Mouse (Mus musculus): ENCODE measurements at regions not wholly inside any gene's neighbourhood (a gene's known extent, or its start where the extent isn't known, plus 50 kb on each side); places are given as distances from the start of the nearest gene placed in this dataset.

DNA sequence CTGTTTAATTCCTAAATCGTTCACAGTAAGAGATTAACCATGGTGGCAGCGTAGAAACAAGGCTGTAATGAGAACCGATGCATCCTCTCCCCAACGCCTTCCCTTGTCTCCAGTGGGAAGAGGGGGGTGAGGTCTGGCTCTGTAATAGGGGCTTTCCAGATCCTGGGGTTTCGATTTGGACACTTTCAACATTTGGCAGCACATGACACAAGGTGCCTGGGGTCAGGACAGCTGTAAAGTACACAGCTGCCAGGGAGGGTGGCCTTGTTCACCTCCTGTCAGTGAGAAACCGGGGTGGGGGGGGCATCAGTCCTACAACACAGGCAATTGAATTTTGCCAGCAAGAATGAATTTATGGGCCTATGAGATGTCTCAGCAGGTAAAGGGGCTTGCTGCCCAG, 66.6 kb upstream of the Errfi1 start:
- WGBS = 63% methylated on average over 6 of the region's 6 CpGs
- no peaks in the 10 kb centered on the region for H3K36me3 ChIP-seq (ENCODE audit: control insufficient read depth, insufficient read depth)
- ATAC-seq = no peak

GRCm38 (mm10) chr4:150786651-150787050, 67.1 kb upstream of the Errfi1 start:
- H3K4me3 ChIP-seq (replicated peaks; ENCODE audit: low read length) = no peak overlapping the region
- H3K4me2 ChIP-seq (ENCODE audit: low read length) = no peak overlapping the region
- H3K27me3 ChIP-seq (replicated peaks; ENCODE audit: control insufficient read depth, insufficient read depth, low read length) = no peaks in the 10 kb centered on the region
- no peaks in the 10 kb centered on the region for H3K4me1 ChIP-seq (replicated peaks; ENCODE audit: control insufficient read depth, insufficient read depth, low read length)
- no peak overlapping the region for H3K27ac ChIP-seq (ENCODE audit: low read length)
- no peaks in the 10 kb centered on the region for H3K9me3 ChIP-seq (ENCODE audit: control insufficient read depth, low read length)
- WGBS = 65% methylated on average over 3 of the region's 3 CpGs
- ATAC-seq = no peak
- H3K9ac ChIP-seq (replicated peaks; ENCODE audit: low read depth, low read length) = no peak overlapping the region
- no peaks in the 10 kb centered on the region for H3K36me3 ChIP-seq (ENCODE audit: control insufficient read depth, insufficient read depth)

More for the DNA sequence above, 66.6 kb upstream of the Errfi1 start:
- Histone ChIP-seq H3K9me3 (ENCODE audit: control insufficient read depth, low read length) (no peaks in the 10 kb centered on the region), H3K4me3 (replicated peaks; ENCODE audit: low read length) (no peak overlapping the region), H3K9ac (replicated peaks; ENCODE audit: low read depth, low read length) (no peak overlapping the region), H3K27ac (ENCODE audit: low read length) (no peak overlapping the region), H3K27me3 (replicated peaks; ENCODE audit: control insufficient read depth, insufficient read depth, low read length) (no peaks in the 10 kb centered on the region), H3K4me2 (ENCODE audit: low read length) (no peak overlapping the region), H3K4me1 (replicated peaks; ENCODE audit: control insufficient read depth, insufficient read depth, low read length) (no peaks in the 10 kb centered on the region)

DNA sequence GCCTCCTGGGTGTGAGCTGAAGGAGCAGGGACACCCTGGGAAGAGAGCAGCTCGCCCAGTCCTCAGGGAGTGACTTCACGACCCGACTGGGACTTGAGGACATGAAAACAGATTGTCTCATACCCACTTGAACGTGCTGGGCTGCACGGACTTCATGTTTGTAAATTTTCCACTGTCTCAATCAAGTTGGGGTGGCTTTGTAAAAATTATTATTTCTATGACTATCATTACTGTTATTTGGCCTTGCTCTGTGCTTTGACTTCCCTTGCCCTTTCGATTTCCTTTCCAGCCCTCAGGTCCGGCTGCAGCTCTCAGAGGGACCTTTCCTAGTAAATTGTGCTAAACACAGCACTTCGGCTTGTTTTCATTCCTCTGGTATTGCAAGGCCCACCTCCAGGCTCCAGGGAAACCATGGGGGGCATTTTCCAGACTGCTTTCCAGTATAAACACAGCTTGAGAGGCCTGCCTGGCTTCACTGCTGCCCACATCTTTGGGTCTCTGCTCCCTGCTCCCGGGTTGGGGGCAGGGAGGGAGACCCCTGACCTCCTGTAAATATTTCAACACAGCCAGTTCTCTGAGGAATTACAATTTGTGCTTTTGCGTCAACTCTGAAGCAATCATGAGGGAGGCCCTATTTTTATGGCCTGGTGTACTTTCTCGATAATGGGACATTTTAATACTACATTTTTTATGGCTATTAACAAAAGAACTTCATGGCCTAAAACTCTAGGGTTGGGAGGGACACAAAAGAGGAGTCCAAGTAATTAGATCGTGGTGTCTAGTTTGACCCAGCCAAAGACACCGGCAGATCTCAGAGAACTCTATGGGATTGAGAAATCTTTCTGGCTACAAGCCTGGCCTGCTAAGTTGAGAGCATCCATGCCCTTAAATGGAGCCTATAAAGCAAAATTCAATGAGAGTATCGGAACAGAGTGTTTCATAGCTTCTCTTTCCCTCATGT, 68.9 kb upstream of the Errfi1 start:
- H3K27ac ChIP-seq (ENCODE audit: low read length) = no peak overlapping the region
- no peaks in the 10 kb centered on the region for H3K36me3 ChIP-seq (ENCODE audit: control insufficient read depth, insufficient read depth)
- H3K4me3 ChIP-seq (replicated peaks; ENCODE audit: low read length) = no peak overlapping the region
- no peak overlapping the region for H3K9ac ChIP-seq (replicated peaks; ENCODE audit: low read depth, low read length)
- WGBS = 81% methylated on average over 14 of the region's 14 CpGs
- no peak overlapping the region for H3K4me2 ChIP-seq (ENCODE audit: low read length)
- H3K9me3 ChIP-seq (ENCODE audit: control insufficient read depth, low read length) = no peaks in the 10 kb centered on the region
- no peak for ATAC-seq
- H3K4me1 ChIP-seq (replicated peaks; ENCODE audit: control insufficient read depth, insufficient read depth, low read length) = no peaks in the 10 kb centered on the region
- no peaks in the 10 kb centered on the region for H3K27me3 ChIP-seq (replicated peaks; ENCODE audit: control insufficient read depth, insufficient read depth, low read length)

DNA sequence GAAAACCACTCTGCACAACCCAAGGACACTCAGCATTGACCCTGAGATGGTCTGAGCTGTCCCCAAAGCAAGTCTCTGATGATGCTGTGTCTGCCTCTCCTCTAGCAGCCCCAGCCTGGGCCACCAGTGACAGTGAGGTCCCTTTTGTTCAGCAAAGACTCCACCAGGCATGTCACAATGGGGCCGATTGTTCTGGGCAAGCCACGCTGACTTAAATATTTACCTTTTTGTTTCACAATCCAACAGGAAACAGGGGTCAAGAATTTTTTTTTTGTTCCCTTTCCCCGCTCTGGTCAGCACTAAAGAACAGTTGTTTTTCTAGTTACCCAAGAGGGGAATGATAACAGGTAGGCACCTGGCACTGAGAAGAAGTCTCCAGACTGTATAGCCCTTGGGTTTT, 72.4 kb upstream of the Errfi1 start:
- ATAC-seq = no peak
- H3K4me2 ChIP-seq (ENCODE audit: low read length) = no peak overlapping the region
- no peak overlapping the region for H3K4me3 ChIP-seq (replicated peaks; ENCODE audit: low read length)
- H3K9me3 ChIP-seq (ENCODE audit: control insufficient read depth, low read length) = no peaks in the 10 kb centered on the region
- no peaks in the 10 kb centered on the region for H3K27me3 ChIP-seq (replicated peaks; ENCODE audit: control insufficient read depth, insufficient read depth, low read length)
- H3K4me1 ChIP-seq (replicated peaks; ENCODE audit: control insufficient read depth, insufficient read depth, low read length) = no peaks in the 10 kb centered on the region
- H3K36me3 ChIP-seq (ENCODE audit: control insufficient read depth, insufficient read depth) = no peaks in the 10 kb centered on the region
- no peak overlapping the region for H3K9ac ChIP-seq (replicated peaks; ENCODE audit: low read depth, low read length)
- H3K27ac ChIP-seq (ENCODE audit: low read length) = no peak overlapping the region
- WGBS = 55% methylated on average over 3 of the region's 3 CpGs

DNA sequence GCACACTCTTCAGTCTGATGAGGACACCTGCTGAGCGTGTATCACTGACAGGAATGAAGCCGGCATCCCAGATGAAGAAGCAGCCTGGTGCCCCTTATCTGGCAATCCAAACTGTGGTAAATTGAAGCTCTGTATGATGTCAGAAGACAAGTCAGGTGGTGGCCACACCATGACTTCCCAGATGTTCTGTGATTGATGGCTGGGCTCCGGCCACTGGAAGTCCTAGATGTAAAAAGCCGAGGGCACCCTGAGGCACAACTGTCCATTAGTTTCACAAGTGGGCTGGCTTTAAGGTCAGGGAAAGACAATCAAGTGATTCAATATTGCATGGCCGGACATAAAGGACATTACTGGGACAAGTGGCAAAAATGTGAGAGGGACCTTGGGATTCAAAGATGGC, 74.4 kb upstream of the Errfi1 start:
- no peak for ATAC-seq
- Histone ChIP-seq H3K27ac (ENCODE audit: low read length) (no peak overlapping the region), H3K9ac (replicated peaks; ENCODE audit: low read depth, low read length) (no peak overlapping the region), H3K9me3 (ENCODE audit: control insufficient read depth, low read length) (no peaks in the 10 kb centered on the region), H3K36me3 (ENCODE audit: control insufficient read depth, insufficient read depth) (no peaks in the 10 kb centered on the region), H3K4me3 (replicated peaks; ENCODE audit: low read length) (no peak overlapping the region), H3K27me3 (replicated peaks; ENCODE audit: control insufficient read depth, insufficient read depth, low read length) (no peaks in the 10 kb centered on the region), H3K4me1 (replicated peaks; ENCODE audit: control insufficient read depth, insufficient read depth, low read length) (no peaks in the 10 kb centered on the region), H3K4me2 (ENCODE audit: low read length) (no peak overlapping the region)
- WGBS = 71% methylated on average over 5 of the region's 5 CpGs

DNA sequence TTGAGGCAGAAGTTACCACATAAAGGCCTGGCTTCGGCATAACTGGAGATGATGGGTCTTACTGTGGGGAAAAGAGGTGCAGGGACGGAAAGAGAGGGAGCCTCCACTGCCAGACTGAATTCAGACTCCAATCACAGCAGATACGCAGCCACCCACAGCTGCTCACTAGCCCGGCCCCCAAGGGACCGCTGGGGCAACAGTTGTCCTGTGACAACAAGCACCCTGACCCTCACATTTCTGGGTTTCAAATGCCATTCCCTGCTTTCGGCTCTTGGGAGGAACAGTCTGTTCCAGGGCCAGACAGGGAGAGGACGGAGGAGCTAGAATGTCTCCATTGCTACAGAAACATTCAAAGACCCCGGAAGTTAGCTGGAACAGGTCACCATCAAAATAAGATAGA, 75.0 kb upstream of the Errfi1 start:
- no peaks in the 10 kb centered on the region for H3K27me3 ChIP-seq (replicated peaks; ENCODE audit: control insufficient read depth, insufficient read depth, low read length)
- H3K4me2 ChIP-seq (ENCODE audit: low read length) = no peak overlapping the region
- H3K9ac ChIP-seq (replicated peaks; ENCODE audit: low read depth, low read length) = no peak overlapping the region
- no peaks in the 10 kb centered on the region for H3K36me3 ChIP-seq (ENCODE audit: control insufficient read depth, insufficient read depth)
- no peak for ATAC-seq
- WGBS = 66% methylated on average over 8 of the region's 8 CpGs
- no peaks in the 10 kb centered on the region for H3K9me3 ChIP-seq (ENCODE audit: control insufficient read depth, low read length)
- H3K4me1 ChIP-seq (replicated peaks; ENCODE audit: control insufficient read depth, insufficient read depth, low read length) = no peaks in the 10 kb centered on the region
- H3K27ac ChIP-seq (ENCODE audit: low read length) = no peak overlapping the region
- no peak overlapping the region for H3K4me3 ChIP-seq (replicated peaks; ENCODE audit: low read length)

GRCm38 (mm10) chr4:150775695-150776521, 77.8 kb upstream of the Errfi1 start:
- Histone ChIP-seq H3K4me1 (replicated peaks; ENCODE audit: control insufficient read depth, insufficient read depth, low read length) (no peaks in the 10 kb centered on the region), H3K36me3 (ENCODE audit: control insufficient read depth, insufficient read depth) (no peaks in the 10 kb centered on the region), H3K4me2 (ENCODE audit: low read length) (no peak overlapping the region), H3K27me3 (replicated peaks; ENCODE audit: control insufficient read depth, insufficient read depth, low read length) (no peaks in the 10 kb centered on the region), H3K4me3 (replicated peaks; ENCODE audit: low read length) (no peak overlapping the region), H3K27ac (ENCODE audit: low read length) (no peak overlapping the region), H3K9ac (replicated peaks; ENCODE audit: low read depth, low read length) (no peak overlapping the region), H3K9me3 (ENCODE audit: control insufficient read depth, low read length) (no peaks in the 10 kb centered on the region; the same call in 1 of the 2 replicates)
- ATAC-seq = no peak
- 78% methylated on average over 24 of the region's 24 CpGs for WGBS

GRCm38 (mm10) chr4:150775281-150775680, 78.4 kb upstream of the Errfi1 start:
- H3K4me2 ChIP-seq (ENCODE audit: low read length) = no peak overlapping the region
- no peak overlapping the region for H3K4me3 ChIP-seq (replicated peaks; ENCODE audit: low read length)
- no peak for ATAC-seq
- no peak overlapping the region for H3K27ac ChIP-seq (ENCODE audit: low read length)
- H3K9ac ChIP-seq (replicated peaks; ENCODE audit: low read depth, low read length) = no peak overlapping the region
- H3K4me1 ChIP-seq (replicated peaks; ENCODE audit: control insufficient read depth, insufficient read depth, low read length) = no peaks in the 10 kb centered on the region
- no peaks in the 10 kb centered on the region for H3K36me3 ChIP-seq (ENCODE audit: control insufficient read depth, insufficient read depth)
- WGBS = 94% methylated on average over 8 of the region's 8 CpGs
- no peaks in the 10 kb centered on the region for H3K27me3 ChIP-seq (replicated peaks; ENCODE audit: control insufficient read depth, insufficient read depth, low read length)
- no peaks in the 10 kb centered on the region; the same call in 1 of the 2 replicates for H3K9me3 ChIP-seq (ENCODE audit: control insufficient read depth, low read length)

DNA sequence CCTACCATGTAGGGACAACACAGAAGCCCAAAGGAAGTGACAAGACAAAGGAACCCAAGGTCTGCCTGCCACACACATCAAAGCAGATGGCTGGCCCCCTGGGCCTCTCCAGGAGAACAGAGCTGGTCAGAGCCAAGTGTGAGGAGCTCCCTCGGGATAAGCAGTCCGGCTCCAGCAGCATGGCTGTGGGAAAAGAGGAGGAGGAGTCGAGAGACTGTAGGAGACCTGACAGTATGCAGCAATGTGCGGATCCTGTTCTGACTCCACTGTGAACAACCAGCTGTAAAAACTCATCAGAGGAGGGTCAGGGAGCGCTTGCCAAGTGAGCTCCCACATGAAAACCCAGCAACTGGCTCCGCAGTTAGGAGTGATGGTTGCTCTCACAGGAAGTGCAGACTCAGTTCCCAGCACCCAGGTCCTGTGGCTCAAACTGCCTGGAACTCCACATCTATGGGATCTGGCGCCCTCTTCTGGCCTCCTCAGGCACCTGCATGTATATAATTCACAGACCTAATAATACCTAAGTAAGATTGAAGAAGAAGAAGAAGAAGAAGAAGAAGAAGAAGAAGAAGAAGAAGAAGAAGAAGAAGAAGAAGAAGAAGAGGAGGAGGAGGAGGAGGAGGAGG, 79.3 kb upstream of the Errfi1 start:
- no peak for ATAC-seq
- WGBS = 80% methylated on average over 7 of the region's 7 CpGs
- Histone ChIP-seq H3K4me3 (replicated peaks; ENCODE audit: low read length) (no peak overlapping the region), H3K4me1 (replicated peaks; ENCODE audit: control insufficient read depth, insufficient read depth, low read length) (no peaks in the 10 kb centered on the region), H3K4me2 (ENCODE audit: low read length) (no peak overlapping the region), H3K9ac (replicated peaks; ENCODE audit: low read depth, low read length) (no peak overlapping the region), H3K27me3 (replicated peaks; ENCODE audit: control insufficient read depth, insufficient read depth, low read length) (no peaks in the 10 kb centered on the region), H3K27ac (ENCODE audit: low read length) (no peak overlapping the region), H3K9me3 (ENCODE audit: control insufficient read depth, low read length) (no peaks in the 10 kb centered on the region; the same call in 1 of the 2 replicates), H3K36me3 (ENCODE audit: control insufficient read depth, insufficient read depth) (no peaks in the 10 kb centered on the region)
